24 mouse cellular contexts compared by ENCODE assay signal in genomic region chr14:30318715-30319437, GRCm38 (mm10).
A peak's percentile ranks its signal among the peaks of the same experiment; 100 is the strongest.
DNase-seq lines count a peak whose midpoint lies in the region; ATAC-seq and TF ChIP-seq lines count a peak whose summit lies in the region.
"Had no signal": no experiment of that assay in that cellular context is flagged by ENCODE, and none has a peak within 500 bp of the region (broad histone marks: within the 10 kb centered on the region; RNA-seq: fewer than 3 reads in every experiment).

No protein-coding gene starts in this region.

- TF ChIP-seq CTCF in left cerebral cortex, adult 2 months (IDR thresholded peaks at IDR 0.05) = no peak
- no peak for TF ChIP-seq CTCF in C2C12 (IDR thresholded peaks at IDR 0.05; ENCODE audit: control insufficient read depth, insufficient read depth, insufficient read length)
- TF ChIP-seq CTCF in cortical plate, adult 2 months (IDR thresholded peaks at IDR 0.05; ENCODE audit: extremely low read depth, insufficient read depth, low read length) = no peak

- no peak for TF ChIP-seq POLR2A in cortical plate, adult 2 months (IDR thresholded peaks at IDR 0.05; ENCODE audit: extremely low read depth, insufficient read depth, low read length)

- H3K79me3 ChIP-seq in C2C12 (ENCODE audit: low read depth) = no peaks in the 10 kb centered on the region

- H3K27ac ChIP-seq in left cerebral cortex, adult 2 months = peak overlapping the region; percentile 78
- H3K27ac ChIP-seq in cortical plate, adult 2 months (ENCODE audit: insufficient read depth, low read length) = 0 out of 2 replicates have a peak overlapping the region, but pooled peaks have one; percentile 55
- H3K27ac ChIP-seq: embryonic facial prominence, embryonic 12.5 days; embryonic facial prominence, embryonic 15.5 days; forebrain, embryonic 12.5 days; forebrain, embryonic 15.5 days; gastrocnemius, adult 2 months; heart, embryonic 15.5 days; hindbrain, embryonic 10.5 days; hindbrain, embryonic 13.5 days had no signal

- no peak overlapping the region for H3K4me3 ChIP-seq in left cerebral cortex, adult 2 months
- H3K4me3 ChIP-seq in C2C12 (ENCODE audit: insufficient read depth, poor library complexity, severe bottlenecking) = no peak overlapping the region
- no peak overlapping the region for H3K4me3 ChIP-seq in cortical plate, adult 2 months (ENCODE audit: insufficient read depth, low read length)
- H3K4me3 ChIP-seq: embryonic facial prominence, embryonic 12.5 days; embryonic facial prominence, embryonic 15.5 days; forebrain, embryonic 12.5 days; forebrain, embryonic 15.5 days; gastrocnemius, adult 2 months; heart, embryonic 12.5 days; heart, embryonic 15.5 days; hindbrain, embryonic 10.5 days; hindbrain, embryonic 13.5 days had no signal

- no peaks in the 10 kb centered on the region for H3K36me3 ChIP-seq in C2C12 (ENCODE audit: control insufficient read depth, insufficient read depth)
- H3K36me3 ChIP-seq: embryonic facial prominence, embryonic 12.5 days; embryonic facial prominence, embryonic 15.5 days; forebrain, embryonic 12.5 days; forebrain, embryonic 15.5 days; G1E; heart, embryonic 12.5 days; heart, embryonic 15.5 days; hindbrain, embryonic 10.5 days; hindbrain, embryonic 13.5 days had no signal

- H3K4me1 ChIP-seq in cortical plate, adult 2 months (ENCODE audit: control insufficient read depth, insufficient read depth, low read length) = peaks cover 8% of the 10 kb centered on the region
- H3K4me1 ChIP-seq: embryonic facial prominence, embryonic 15.5 days; forebrain, embryonic 12.5 days; forebrain, embryonic 15.5 days; heart, embryonic 15.5 days; hindbrain, embryonic 10.5 days; hindbrain, embryonic 13.5 days had no signal

- ATAC-seq in megakaryocyte, adult 5-6 weeks (ENCODE audit: poor library complexity, severe bottlenecking) = no peak
- ATAC-seq: forebrain, embryonic 15.5 days had no signal

- H3ac ChIP-seq in C2C12 (ENCODE audit: control insufficient read depth, insufficient read length, low read depth) = no peak overlapping the region

- DNase-seq in left cerebral cortex, adult 2 months (ENCODE audit: extremely low spot score in 1 of 2, low spot score in 2 of 2) = no peak
- DNase-seq in left cerebral cortex, adult 11 months (ENCODE audit: low spot score) = no peak
- peak; percentile 12 for DNase-seq in 3T3-L1 (ENCODE audit: low read depth, low spot score)
- DNase-seq in thymus, postnatal 14 days = no peak
- DNase-seq in kidney, postnatal 36 days = no peak
- DNase-seq: adrenal gland, adult 2 months; adrenal gland, postnatal 25 days; gastrocnemius, adult 2 months; gastrocnemius, postnatal 14 days; heart, postnatal 10 days; heart, postnatal 36 days had no signal

- peaks cover 4% of the 10 kb centered on the region for H3K27me3 ChIP-seq in C2C12 (ENCODE audit: control insufficient read depth, insufficient read depth, insufficient read length)
- H3K27me3 ChIP-seq: CH12.LX; embryonic facial prominence, embryonic 12.5 days; embryonic facial prominence, embryonic 15.5 days; forebrain, embryonic 12.5 days; forebrain, embryonic 15.5 days; heart, embryonic 12.5 days; heart, embryonic 15.5 days; hindbrain, embryonic 13.5 days had no signal

- intact Hi-C loops in left cerebral cortex, adult 2 months (cut with DNase I) = loop anchor here (1.0 to 2.0 kb wide), 3 partner anchors 20 to 194 kb away; no protein-coding TSS in a partner anchor

- no peaks in the 10 kb centered on the region for H3K79me2 ChIP-seq in C2C12 (ENCODE audit: control insufficient read depth, insufficient read depth)

TF ChIP-seq in C2C12, 6 proteins besides CTCF, POLR2A, EP300 and RAD21:
- no peak for TF ChIP-seq MYOD1 (IDR thresholded peaks at IDR 0.05; ENCODE audit: control insufficient read depth, insufficient read length, low read depth)
- peak; percentile 32 for TF ChIP-seq CEBPB (IDR thresholded peaks at IDR 0.05; ENCODE audit: low read depth)
- TF ChIP-seq USF1 (IDR thresholded peaks at IDR 0.05; ENCODE audit: low read depth) = no peak
